Comparison of ENCODE assay signal across 23 mouse cellular contexts in the genomic region with DNA sequence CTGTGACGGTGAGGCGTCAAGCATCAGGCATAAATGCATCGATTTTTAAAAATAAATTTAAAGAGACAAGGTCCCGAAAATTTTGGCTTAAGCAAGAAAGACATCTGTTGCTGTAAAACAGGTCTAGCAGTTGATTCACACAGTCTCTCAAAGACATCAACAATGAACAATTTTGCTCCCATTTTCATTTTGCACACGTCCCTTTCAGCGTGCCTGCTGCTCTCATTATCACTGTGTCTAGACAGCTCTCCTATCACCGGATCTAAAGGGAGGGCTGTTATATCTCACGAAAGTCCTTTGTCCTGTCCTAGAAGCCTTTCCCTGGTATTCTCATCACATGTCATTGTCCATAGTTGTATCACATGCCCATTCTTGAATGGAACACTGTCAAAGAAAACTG.
"Had no signal": no experiment of that assay in that cellular context is flagged by ENCODE, and none has a peak within 500 bp of the region (broad histone marks: within the 10 kb centered on the region; RNA-seq: fewer than 3 reads in every experiment).

No protein-coding gene starts in this region.

- DNase-seq: kidney, postnatal 10 days; kidney, postnatal 36 days; liver; lung, adult 18-20 months; lung, postnatal 10 days; lung, postnatal 36 days; retina, postnatal 1 day; right cerebral cortex, postnatal 25 days; spleen, adult 18-20 months; thymus, postnatal 25 days had no signal

- ATAC-seq: liver, embryonic 12.5 days; midbrain, embryonic 13.5 days; midbrain, embryonic 16.5 days had no signal

- H3K4me2 ChIP-seq: kidney, embryonic 15.5 days; limb, embryonic 13.5 days; liver, embryonic 12.5 days; liver, embryonic 15.5 days; lung, embryonic 15.5 days; midbrain, embryonic 13.5 days; neural tube, embryonic 13.5 days; stomach, embryonic 15.5 days had no signal

- H3K9me3 ChIP-seq: kidney, embryonic 15.5 days; limb, embryonic 10.5 days; limb, embryonic 13.5 days; liver, embryonic 12.5 days; liver, embryonic 15.5 days; lung, embryonic 15.5 days; megakaryocyte, embryonic 14.5 days; midbrain, embryonic 10.5 days; midbrain, embryonic 13.5 days; neural tube, embryonic 13.5 days; stomach, embryonic 15.5 days had no signal

- H3K4me1 ChIP-seq: kidney, embryonic 15.5 days; limb, embryonic 10.5 days; limb, embryonic 13.5 days; liver, embryonic 12.5 days; liver, embryonic 15.5 days; megakaryocyte, embryonic 14.5 days; midbrain, embryonic 10.5 days; midbrain, embryonic 13.5 days; neural tube, embryonic 13.5 days; stomach, embryonic 15.5 days had no signal

- H3K9ac ChIP-seq: kidney, embryonic 15.5 days; limb, embryonic 13.5 days; liver, embryonic 12.5 days; liver, embryonic 15.5 days; lung, embryonic 15.5 days; midbrain, embryonic 13.5 days; neural tube, embryonic 13.5 days; stomach, embryonic 15.5 days had no signal

- H3K27me3 ChIP-seq: kidney, embryonic 15.5 days; limb, embryonic 13.5 days; liver, embryonic 12.5 days; liver, embryonic 15.5 days; lung, embryonic 15.5 days; megakaryocyte, embryonic 14.5 days; midbrain, embryonic 13.5 days; neural tube, embryonic 13.5 days; stomach, embryonic 15.5 days had no signal

- H3K36me3 ChIP-seq: kidney, embryonic 15.5 days; limb, embryonic 10.5 days; limb, embryonic 13.5 days; liver, embryonic 12.5 days; liver, embryonic 15.5 days; lung, embryonic 15.5 days; midbrain, embryonic 10.5 days; midbrain, embryonic 13.5 days; neural tube, embryonic 13.5 days; stomach, embryonic 15.5 days had no signal

- H3K27ac ChIP-seq: kidney, embryonic 15.5 days; limb, embryonic 10.5 days; limb, embryonic 13.5 days; liver, embryonic 12.5 days; liver, embryonic 15.5 days; lung, embryonic 15.5 days; midbrain, embryonic 10.5 days; midbrain, embryonic 13.5 days; neural tube, embryonic 13.5 days; stomach, embryonic 15.5 days had no signal

- H3K4me3 ChIP-seq: kidney, embryonic 15.5 days; limb, embryonic 10.5 days; limb, embryonic 13.5 days; liver, embryonic 12.5 days; liver, embryonic 15.5 days; lung, embryonic 15.5 days; megakaryocyte, embryonic 14.5 days; midbrain, embryonic 10.5 days; midbrain, embryonic 13.5 days; myocyte; neural tube, embryonic 13.5 days; stomach, embryonic 15.5 days had no signal
